Mouse (Mus musculus) cerebellum, postnatal 4 days (tissue): ENCODE measurements at regions not wholly inside any gene's neighbourhood (a gene's known extent, or its start where the extent isn't known, plus 50 kb on each side); places are given as distances from the start of the nearest gene placed in this dataset.
A peak's percentile ranks its signal among the peaks of the same experiment; 100 is the strongest.
"Not testable (repeated sequence)": the region's sequence is repeated elsewhere in the genome, so short reads cannot be mapped to it uniquely, and the experiment has no call there.

Source experiments
- DNase-seq, 2 experiments: peaks; one replicate each; pipeline ENCODE4 v3.0.0; 2022; ENCODE audit warnings: low spot score in 2 of 2, mixed read lengths in 1 of 2

- no peak for DNase-seq
These were observed 1914.7 kb downstream of the Efna5 start for GRCm38 (mm10) chr17:60966401-60966800.

DNA sequence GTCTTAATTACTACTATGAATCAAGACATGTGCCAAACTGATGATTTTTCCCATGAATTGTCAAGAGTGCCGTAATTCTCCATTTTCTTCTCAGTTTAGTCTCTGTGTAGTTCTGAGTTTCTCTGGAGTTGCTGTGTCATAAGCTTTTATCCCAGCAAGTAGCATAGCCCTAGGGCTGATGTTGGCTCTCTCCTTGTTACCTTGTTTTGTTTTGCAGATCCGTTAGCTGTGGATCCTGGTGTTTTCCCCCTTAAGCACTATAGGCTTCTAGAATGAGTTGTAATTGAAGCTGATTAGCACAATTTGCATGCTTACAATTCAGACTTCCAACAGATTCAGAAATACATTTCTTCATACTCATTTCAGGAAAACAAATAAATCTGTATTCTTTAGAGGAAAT is 1915.5 kb downstream of the Efna5 start:
- no peak for DNase-seq

GRCm38 (mm10) chr17:60951464-60951863 is 1929.7 kb downstream of the Efna5 start:
- DNase-seq = no peak

DNA sequence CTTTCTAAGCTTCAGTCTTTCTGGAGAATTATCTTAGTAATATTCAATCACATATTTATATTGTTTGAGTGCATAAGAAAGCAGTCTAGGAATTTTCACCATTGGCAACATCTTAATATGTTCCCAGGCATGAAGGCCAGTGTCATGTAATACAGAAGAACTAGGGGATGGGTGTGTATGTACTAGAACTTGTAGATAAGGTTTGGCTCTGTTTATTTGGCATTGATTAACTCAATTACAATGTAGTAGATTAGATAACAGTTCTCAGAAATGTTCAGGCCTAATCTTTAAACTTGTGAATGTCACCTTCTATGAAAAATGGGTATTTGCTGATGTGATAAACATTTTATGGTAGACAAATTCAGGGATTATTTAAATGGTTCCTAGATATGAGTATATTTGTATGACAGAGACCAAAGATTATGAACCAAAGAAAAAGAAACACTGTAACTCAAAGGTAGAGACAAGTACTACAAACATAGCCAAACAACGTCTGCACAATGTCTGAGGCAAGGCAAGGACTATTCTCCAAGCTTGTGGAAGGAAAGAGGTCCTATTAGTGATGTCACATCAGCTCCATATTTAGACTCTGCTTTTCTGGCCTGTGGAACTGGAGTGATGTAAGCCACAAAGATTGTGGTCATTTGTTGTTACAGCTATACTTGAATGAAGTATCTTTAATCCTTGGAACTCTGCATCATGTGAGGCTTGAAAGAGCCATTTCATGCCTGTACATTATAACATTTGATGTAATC is 1924.8 kb upstream of the Nudt12 start:
- no peak for DNase-seq

DNA sequence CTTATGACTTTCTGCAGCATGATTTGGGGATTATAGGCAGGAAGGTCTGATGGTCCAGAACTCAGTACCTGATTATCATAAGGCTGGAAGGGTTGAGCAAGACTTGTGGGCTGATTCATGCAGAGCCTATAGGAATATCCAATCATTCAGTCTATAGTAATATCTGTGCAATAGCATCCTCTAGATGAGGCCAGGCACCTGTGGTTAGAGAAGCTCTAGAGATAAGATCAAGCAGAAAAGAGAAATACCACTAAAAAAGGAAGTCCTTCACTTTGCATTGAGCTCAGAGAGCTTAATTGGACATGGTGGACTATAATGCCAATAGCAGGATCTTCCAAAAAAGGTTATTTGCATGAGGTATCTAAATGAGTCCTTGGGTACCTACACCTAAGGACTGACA is 1921.1 kb upstream of the Nudt12 start:
- no peak for DNase-seq

- peak in 1 of 2 experiments; percentile 56 for DNase-seq
These were observed 1912.7 kb upstream of the Nudt12 start for GRCm38 (mm10) chr17:60925822-60926383.

GRCm38 (mm10) chr17:60882721-60883120 is 1869.5 kb upstream of the Nudt12 start:
- not testable (repeated sequence) for DNase-seq

DNA sequence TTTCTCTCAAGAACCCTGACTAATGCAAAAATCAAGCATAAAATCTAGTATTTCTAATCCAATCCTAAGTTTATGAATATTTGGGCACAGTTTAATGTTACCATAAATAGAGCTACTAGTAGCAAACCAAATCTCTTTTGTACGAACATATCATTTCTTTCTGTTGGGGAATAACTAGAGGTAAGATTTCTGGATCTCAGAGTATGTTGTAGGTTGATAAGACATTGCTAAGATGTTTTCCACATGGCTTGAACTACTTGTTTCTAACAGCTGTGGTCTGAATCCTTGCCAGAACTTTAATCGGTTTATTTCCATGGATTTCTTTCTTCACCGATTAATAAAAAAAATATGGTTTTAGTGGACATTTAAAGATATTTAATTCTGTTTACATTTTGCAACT is 1844.3 kb upstream of the Nudt12 start:
- DNase-seq = no peak

DNA sequence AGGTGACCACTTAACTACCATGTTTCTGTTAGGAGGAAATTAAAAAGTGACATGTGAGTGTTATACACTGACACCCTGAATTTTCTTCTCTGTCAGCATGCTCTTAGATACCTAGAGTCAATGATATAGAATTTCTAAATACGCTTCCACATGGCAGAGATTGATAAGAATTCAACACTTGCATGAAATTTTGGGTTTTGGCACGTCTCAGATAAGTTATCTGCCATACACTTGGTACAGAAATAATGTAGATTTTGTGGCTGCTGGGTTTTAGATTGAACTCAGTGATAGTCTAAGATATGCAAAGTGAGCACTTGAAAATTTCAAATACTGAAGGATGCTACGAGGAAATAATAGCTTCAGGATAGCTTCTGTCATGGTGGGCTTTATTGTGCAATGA is 1841.5 kb upstream of the Nudt12 start:
- no peak for DNase-seq

DNA sequence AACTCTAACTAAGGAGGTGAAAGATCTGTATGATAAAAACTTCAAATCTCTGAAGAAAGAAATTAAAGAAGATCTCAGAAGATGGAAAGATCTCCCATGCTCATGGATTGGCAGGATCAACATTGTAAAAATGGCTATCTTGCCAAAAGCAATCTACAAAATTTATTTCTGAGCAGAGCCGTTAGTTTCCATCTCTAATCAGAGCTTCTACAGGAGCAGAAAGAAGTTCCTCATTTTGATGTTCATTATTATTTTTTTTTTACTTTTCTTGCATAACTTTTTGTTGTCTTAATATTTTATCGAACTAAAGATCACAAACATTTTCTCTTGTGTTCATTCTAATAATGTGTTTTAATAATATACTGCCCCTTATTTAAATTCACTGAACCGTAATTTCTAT is 1825.6 kb upstream of the Nudt12 start:
- DNase-seq = not testable (repeated sequence)

- DNase-seq = peak in 1 of 2 experiments; percentile 14
These were observed 1819.4 kb upstream of the Nudt12 start for GRCm38 (mm10) chr17:60832531-60832930.

- no peak for DNase-seq
These were observed 1817.3 kb upstream of the Nudt12 start for GRCm38 (mm10) chr17:60830498-60830897.

- DNase-seq = no peak
These were observed 1791.7 kb upstream of the Nudt12 start for GRCm38 (mm10) chr17:60804715-60805449.

DNA sequence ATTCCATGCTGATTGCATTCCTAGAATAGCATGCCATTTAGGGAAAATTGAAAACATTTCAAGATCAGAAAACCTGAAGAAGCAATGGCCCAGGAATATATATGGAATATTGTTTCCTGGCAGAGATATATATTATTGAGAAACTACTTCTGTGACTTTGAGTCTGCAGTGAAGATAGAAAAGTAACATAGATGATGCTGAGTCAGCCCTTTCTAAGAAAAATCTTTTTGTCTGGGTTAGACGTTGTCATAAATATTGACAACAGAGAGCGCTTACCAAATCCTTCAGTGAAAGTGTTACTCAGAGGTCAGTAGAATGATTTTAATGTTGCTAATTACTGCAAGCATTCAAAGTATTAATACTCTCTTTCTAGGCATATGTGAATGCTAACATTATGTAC is 1749.1 kb upstream of the Nudt12 start:
- DNase-seq = no peak

GRCm38 (mm10) chr17:60761100-60761499 is 1747.9 kb upstream of the Nudt12 start:
- no peak for DNase-seq

DNA sequence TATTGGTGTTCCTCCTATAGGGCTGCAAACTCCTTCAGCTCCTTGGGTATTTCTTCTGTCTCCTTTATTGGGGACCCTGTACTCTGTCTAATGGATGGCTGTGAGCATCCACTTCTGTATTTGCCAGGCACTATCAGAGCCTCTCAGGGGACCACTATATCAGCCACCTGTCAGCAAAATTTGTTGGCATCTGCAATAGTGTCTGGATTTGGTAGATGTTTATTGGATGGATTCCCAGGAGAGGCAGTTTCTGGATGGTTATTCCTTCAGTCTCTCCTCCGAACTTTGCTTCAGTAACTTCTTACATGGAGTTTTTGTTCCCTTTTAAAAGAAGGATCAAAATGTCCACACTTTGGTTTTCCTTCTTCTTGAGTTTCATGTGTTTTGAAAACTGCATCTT is 1729.7 kb upstream of the Nudt12 start:
- no peak for DNase-seq

DNA sequence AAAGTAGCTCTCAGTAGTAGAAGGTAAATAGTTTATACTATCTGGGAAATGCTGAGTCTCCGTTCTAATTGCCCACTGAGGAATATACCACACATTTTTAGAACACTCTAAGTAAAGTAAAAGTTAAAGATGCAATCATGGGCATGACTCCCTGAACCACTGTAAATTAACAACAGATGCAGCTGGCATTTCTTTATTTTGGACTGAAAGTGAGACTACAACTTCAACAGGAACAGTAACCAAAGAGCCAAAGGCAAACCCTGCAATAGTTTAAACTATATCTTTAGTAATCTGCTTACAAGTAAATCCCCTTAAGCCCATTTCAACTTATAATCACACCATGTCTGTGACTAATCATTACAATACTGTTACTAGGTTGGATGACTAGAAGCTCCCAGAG is 1725.0 kb upstream of the Nudt12 start:
- no peak for DNase-seq

DNA sequence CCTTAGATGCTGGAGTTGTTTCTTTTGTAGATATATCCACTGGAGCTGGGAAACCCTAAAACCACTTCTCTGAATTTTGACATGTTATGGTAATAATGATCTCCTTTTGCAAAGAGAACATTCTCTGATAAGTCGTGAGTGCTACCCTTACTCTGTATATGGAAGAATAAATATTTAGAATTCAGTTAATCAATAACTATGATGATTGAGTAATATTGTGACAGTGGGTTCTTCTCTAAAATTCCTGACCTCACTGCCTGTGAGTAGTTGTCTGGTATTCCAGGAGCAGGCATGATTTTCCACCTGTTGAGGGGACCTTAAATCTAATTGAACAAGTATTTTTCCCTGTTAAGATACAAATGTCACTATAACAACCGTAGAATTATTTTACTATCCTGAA is 1707.0 kb upstream of the Nudt12 start:
- DNase-seq = no peak

GRCm38 (mm10) chr17:60717931-60718621 is 1704.9 kb upstream of the Nudt12 start:
- DNase-seq = no peak

- DNase-seq = no peak
These were observed 1704.3 kb upstream of the Nudt12 start for GRCm38 (mm10) chr17:60717494-60717893.
